Mouse (Mus musculus) lung, postnatal 14 days (tissue): Measurements from ENCODE around the gene Tmco2.
"Not testable (repeated sequence)": the region's sequence is repeated elsewhere in the genome, so short reads cannot be mapped to it uniquely, and the experiment has no call there.

ENCODE experiments used
- DNase-seq: peaks from one replicate; pipeline ENCODE4 v3.0.0; 2021

Gene Tmco2

GRCm38 (mm10) chr4:121109126-121109525 is at the start of gene Tmco2:
Gene Tmco2 (minus strand): TSS chr4:121109226.
- DNase-seq, result no peak

GRCm38 (mm10) chr4:121103304-121103703 is 5.7 kb downstream of the Tmco2 start:
- DNase-seq, result no peak

GRCm38 (mm10) chr4:121097650-121098378 is 11.2 kb downstream of the Tmco2 start, which contains the start of gene Zmpste24:
Gene Zmpste24 (minus strand): TSS chr4:121098241.
- peak; percentile 86 for DNase-seq

GRCm38 (mm10) chr4:121090211-121090610 is 18.8 kb downstream of the Tmco2 start:
- DNase-seq, result no peak

- DNase-seq, result no peak
Measured at GRCm38 (mm10) chr4:121088696-121089095, 20.3 kb downstream of the Tmco2 start.

- no peak for DNase-seq
Measured at GRCm38 (mm10) chr4:121084506-121084905, 24.5 kb downstream of the Tmco2 start.

GRCm38 (mm10) chr4:121080395-121080794 is 28.6 kb downstream of the Tmco2 start:
- no peak for DNase-seq

GRCm38 (mm10) chr4:121077915-121078646 is 30.9 kb downstream of the Tmco2 start:
- no peak for DNase-seq

- no peak for DNase-seq
Measured at GRCm38 (mm10) chr4:121074250-121074649, 34.8 kb downstream of the Tmco2 start.

- DNase-seq, result no peak
Measured at GRCm38 (mm10) chr4:121065336-121065735, 43.7 kb downstream of the Tmco2 start.

GRCm38 (mm10) chr4:121059218-121059617 is 49.8 kb downstream of the Tmco2 start:
- DNase-seq, result not testable (repeated sequence)

GRCm38 (mm10) chr4:121057032-121057431 is 52.0 kb downstream of the Tmco2 start:
- DNase-seq, result no peak

GRCm38 (mm10) chr4:121056342-121056741 is 52.7 kb downstream of the Tmco2 start:
- DNase-seq, result peak; percentile 20
